Mouse (Mus musculus) spleen, postnatal 10 days (tissue): ENCODE measurements around the gene Upk3a.
A peak's percentile ranks its signal among the peaks of the same experiment; 100 is the strongest.
"Not testable (repeated sequence)": the region's sequence is repeated elsewhere in the genome, so short reads cannot be mapped to it uniquely, and the experiment has no call there.

Experiments used
- DNase-seq, 2 experiments: peaks; one replicate each; pipeline ENCODE4 v3.0.0; 2021 to 2022; ENCODE audit warnings: low spot score in 2 of 2

Gene Upk3a

DNA sequence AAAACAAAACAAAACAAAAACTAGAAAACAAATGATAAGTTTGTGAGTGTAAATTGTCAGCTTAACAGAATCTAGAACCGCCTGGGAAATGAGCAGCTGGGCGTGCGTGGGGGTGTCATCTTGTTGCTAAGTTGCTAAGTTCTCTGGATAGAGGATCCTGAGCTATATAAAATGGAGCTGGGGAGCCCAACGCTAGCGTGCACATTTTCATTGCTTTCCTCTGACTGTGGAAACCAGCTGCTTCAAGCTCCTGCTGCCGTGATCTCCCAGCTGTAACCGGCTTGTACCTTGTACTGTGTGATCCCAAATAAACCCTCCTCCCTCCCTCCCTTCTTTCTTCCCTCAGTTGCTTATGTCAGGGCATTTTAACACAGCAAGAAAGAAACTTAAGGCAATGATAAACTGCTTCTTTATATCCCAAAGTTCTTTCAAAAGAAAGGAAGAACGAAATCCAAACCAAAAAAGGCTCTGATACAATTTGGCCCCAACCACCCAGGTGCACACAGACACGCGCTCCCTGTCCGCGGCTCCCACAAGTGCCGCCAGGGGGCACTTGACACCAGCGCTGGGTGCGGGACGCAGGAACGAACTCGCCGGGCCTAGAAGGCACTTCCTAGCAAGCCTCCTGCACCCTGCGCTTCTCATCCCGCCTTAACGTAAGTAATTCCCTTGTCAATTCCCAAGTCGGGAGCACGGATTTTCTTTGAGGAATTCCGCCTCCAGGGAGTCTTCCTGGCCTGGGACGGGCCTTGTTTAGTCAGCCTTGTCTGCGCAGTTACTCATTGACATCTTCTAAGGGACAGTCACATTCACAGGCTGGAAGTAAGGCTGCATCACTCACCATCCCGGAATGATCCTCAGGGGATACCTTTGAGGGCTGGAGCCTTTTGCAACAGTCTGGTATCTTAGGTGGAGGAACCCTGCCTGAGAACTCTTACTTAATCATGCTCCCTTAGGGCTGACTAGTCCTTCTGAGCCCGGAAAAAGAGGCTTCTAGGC, 15.7 kb upstream of the Upk3a start:
- DNase-seq = peak; percentile 61 to 84

DNA sequence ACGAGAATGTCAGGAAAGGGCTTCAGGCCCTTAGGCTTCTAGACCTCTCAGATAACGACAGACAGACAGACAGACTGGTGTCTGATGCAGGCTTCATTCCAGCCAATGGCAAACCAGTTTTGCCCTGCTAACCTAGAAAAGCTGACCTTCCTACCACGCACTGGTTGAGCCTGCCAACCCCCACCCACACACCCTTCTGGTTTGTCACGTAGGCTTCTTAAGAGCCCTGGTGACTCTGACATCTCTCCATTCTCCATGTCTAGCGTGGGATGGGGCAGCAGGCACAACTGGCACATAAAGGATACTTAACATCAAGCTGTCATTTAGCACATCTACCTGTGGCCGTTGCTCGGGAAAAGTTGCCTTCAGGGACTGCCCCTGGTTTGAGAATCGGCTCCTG, 7.3 kb upstream of the Upk3a start:
- DNase-seq = no peak

DNA sequence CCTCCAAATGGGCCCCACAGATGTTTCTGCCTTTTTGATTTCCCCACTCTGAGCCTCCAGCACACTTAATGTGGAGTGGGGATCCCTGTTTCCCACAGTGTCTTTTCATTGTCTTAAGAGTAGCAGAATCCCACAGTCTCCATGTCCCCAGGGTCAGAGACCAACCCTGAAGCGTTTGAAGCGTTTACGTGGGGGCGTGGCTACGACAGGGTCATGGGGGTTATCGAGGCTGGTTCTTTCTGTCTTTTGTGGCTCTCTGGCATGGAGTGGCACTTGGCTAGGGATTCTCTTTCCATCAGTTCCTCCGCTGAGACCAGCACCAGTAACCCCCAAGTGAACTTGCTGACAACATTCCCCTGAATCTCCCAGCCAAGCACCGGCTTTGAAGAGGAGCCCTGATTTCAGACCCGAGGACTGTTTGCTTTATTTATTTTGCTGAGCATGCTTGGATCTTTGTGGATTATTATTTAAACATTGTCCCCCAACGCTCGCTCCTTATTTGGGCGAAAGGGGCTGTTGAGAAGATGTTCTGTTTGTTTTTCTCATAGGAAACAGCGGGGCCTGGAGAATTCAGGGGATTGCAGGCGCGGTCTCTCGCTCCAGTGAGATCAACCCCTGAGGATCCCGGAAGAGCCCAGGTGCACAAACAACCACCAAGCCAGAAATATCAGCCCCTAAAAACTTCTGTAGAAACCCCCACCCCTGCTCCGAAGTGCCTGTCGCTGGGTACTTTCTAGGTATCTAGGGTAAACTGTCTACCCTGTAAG, 4.9 kb upstream of the Upk3a start:
- DNase-seq = no peak

DNA sequence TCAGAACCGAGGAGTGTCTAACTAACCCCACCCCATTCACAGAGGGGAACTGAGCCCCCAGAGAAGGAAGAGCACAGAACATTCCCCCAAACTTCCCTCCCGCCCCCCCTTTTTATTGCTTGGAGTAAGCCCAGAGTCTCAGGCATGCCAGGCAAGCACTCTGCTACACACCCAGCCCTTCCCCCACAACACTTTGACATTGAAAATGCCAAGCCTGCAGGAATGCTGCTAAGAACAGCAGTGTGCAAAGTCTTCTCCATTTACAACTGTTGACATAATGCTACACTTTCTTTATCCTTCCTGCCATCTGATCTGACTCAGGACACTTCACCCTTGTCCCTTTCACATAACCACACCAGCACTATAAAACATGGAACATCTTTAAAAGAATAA, 4.3 kb upstream of the Upk3a start:
- no peak for DNase-seq

DNA sequence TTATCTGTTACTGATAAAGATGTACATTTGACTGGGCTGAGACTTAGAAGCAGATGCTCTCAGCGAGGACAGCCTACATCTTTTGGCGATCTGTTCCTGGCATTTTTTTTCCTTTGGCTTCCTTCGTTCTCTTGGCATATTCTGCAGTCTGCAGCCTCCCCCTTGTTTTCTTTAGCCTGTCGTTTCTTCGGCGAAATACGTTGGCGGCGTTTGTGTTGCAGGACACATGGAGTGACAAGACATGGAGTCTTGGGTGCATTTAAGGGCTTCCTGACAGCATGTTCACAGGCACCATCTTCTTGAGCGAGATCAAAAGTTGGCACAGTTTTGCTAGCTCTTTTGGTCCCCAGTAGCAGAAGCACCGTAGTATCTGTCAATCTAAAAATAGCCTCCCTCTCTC, 1.2 kb upstream of the Upk3a start:
- no peak for DNase-seq

DNA sequence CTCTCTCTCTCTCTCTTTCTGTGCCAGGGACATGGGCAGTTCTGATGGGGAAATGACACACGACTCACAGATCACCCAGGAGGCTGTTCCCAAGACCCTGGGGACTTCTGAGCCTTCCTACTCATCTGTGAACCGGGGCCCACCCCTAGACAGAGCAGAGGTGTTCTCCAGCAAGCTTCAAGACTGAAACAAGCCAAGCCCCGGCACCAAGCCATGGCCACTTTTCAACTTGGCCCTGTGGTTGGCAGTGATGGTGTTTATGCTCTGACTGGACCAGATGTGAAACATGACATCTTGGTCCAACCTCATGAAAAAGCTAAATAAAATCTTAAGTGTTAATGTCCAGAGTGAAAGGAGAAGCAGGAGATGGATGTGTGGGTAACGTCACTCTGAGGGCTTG, 5.3 kb downstream of the Upk3a start:
- DNase-seq = no peak

DNA sequence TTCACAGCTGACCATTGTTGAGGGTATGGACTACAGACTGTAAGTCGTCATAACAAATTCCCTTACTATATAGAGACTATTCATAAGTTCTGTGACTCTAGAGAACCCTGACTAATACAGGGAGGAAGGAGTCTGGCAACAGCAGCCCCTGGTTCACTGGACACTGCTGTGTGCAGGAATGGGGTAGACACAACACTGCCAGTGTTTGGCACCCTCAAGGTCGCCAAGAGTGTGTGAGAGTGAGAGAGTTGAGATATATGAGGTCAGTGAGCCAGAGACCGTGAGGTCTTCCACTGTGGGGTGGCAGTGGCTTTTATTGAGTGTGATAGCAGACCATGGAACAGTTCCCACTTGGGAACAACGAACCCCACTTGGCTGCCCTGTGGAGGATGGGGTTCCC, 9.3 kb downstream of the Upk3a start:
- no peak for DNase-seq

DNA sequence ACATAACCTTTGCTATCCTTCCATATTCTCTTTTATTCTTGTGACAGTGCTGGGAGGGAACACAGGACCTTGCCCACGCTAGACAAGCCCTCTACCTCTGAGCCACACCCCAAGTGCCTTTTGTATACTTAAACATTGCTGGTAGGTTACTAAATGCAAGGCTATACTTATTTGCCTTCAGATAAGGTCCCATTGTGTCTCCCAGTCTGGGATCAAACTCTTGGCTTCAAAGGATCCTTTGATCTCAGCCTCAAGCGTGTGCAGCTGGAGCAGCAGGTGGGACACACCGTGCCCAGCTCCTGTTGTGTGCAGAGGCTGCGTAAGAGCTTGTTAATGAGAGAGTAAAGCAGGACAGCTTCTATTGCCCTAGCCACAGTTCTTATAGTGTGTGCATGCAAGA, 10.8 kb downstream of the Upk3a start:
- DNase-seq = no peak

DNA sequence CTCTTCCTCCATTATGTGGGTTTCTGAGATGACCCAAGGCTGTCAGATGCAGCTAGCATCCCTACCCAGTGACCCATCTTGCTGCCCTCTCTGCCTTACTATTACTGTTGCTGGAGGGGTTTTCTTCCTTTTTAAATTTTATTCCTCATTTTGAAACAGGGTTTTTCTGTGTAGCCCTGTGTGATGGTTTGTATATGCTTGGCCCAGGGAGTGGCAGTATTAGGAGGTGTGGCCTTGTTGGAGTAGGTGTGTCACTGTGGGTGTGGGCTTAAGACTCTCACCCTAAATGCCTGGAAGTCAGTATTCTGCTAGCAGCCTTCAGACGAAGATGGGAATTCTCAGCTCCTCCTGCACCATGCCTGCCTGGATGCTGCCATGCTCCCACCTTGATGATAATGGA, 11.7 kb downstream of the Upk3a start, which contains the start of gene Fam118a:
Fam118a (plus strand) TSS at position 301 of the 400 bp plus-strand sequence.
- not testable (repeated sequence) for DNase-seq

DNA sequence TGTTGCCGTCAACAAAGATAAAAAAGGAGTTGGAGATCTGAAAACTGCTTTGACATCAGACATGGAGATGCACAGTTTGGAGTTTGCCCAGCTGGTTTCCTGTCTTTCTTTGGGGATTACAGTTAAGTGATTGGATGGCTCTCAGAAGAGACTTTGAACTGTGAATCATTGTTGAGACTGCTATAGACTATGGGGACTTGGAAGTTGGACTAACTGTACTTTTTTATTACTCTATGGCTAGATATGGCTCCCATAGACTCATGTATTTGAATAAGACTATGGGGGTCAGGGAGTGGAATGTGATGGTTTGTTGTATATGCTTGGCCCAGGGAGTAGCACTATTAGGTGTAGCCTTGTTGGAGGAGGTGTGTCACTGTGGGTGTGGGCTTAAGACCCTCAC, 13.7 kb downstream of the Upk3a start:
- not testable (repeated sequence) for DNase-seq

DNA sequence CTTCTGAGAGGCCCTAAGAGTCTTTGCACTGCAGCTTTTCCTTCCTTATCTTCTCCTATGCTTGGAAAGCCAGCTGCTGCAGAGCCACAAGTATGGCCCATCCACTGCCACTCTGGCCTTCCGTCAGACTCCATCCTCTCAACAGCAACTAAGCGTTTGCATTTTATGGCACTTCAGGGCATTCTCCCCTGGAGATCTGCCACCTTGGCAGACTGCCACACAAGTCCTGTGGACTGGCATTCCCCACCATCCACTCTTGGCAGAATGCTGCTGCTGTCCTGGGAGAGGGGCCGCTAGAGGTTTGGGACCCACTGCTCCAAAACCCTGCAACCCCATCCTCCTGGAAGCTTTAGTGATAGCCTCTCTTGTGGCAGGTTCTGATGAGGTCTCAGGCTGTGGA, 14.9 kb downstream of the Upk3a start:
- no peak for DNase-seq

DNA sequence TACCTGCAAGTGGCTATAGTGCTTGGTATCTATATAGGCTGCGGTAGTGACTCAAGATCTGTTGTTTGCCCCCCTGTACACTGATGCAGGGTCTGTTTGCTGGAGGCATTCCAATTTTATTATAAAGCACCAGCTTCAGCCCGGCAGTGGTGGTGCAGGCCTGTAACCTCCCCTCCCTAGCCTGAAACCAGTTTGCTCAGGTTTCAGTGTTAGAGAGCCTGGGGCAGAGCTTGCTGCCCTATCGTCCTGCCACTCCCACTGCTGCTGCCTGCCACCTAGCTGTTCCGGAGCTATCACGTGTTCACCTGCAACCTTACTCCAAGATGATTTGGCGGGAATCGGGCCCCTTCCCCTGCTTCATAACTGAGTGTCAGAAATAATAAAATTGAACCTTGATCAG, 17.0 kb downstream of the Upk3a start:
- not testable (repeated sequence) for DNase-seq

DNA sequence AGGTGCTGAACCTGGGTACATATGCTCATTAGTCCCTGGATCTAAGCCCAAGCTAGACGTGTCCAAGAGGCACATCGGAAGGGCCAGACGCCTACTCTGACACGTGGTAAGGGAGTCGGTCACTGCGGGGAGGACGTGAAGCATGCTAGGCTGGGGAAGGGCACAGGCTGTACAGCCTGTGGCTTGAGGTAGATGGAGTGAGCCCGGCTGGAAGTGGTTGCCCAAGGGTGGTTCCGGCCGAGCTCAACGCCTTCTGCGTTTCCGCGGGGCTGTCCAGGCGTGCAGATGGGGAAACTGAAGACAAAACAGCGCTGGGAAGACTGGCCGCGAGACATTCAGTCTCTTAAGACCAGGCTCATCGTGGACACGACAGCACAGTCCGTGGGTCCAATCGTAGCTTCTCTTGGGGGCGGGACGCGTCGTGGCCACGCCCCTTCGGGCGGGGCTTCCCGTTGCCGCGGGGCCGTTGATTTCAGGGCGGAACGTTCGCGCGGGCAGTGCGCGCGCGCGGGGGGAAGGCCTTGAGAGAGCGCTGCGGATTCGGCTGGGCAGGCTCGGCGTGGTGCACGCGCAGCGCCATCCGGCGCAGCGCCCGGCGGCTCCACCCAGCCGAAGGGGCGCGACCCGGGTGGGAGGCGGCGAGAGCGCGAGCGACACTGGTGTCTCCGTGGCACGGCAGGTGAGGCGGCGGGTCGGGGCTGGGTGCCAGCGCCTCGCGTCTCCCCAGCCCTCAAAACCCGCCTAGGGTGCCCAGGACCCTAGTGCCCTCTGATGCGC, 19.8 kb downstream of the Upk3a start:
- DNase-seq = peak; percentile 94 to 97

DNA sequence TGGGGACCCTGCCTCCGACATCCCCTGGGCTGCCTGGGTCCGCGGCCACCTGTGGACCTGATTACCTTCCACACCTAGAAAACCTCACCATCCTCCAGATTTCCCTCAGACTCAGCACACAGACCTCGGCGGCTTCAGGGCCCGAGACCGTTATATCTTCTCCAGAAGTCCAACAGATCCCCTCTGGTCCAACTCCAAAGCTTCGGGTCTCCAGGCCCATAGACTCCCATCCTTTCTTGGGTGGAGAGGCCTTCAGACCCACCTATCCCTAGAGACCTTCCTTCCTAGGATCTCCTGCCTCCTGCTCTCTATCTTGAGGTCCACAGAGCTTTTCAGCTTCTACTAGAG, 20.4 kb downstream of the Upk3a start:
- no peak for DNase-seq

DNA sequence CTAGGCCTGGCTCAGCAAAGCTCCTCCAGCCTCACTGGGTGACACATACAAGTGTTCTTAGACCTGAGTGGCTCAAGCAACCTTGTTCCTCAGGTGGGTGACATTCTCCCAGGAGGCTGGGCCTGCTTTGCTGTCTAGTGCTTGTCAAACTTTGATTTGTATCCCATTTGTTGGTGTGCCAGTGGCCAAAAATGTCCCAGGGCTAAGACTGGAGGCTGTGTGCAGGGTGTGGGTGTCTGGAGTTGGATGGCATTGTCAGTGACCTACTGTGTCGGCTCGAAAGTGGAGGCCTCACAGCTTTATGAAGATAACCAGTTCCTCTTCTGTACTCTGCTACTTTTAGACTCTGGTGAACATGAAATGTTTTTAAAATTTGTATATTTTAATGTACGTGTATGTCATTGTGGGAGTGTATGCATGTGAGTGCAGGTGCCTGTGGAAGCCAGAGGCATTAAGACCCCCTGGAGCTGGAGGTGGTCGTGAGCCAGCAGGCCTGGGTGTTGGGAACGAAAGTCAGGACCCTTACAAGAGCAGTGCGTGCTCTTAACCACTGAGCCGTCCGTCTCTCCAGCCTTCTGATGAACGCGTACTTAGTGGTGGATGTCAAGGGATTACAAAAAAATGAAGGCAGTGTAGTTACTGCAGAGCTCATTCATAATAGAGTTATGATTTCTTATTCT, 24.7 kb downstream of the Upk3a start:
- no peak for DNase-seq

DNA sequence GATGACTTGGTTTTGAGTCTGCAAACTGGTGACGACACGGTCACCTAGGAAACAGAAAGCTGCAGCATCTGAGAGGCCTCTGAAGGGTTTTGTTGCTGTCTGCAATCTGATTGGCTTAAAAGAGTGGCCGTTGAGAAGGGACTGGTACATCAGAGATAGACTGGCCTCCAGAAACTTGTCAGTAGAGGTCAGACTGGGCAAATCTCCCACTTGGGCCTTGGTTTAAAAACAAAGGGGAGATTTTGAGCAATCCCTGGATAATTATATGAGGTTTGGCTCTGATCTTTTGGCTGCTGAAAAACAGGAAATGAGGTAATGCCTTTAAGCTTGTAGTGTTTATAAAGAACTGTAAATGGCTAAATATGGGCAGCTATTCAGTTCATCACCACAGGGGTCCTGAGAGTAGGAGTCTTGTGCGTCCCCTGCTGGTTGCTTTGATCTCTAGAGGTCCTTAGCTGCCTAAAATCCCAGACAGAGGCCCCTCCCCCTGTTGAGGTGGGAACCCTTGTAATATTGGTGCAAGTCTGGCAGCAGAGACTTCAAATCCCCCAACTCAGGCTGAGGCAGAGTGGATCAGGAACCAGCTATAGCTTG, 25.5 kb downstream of the Upk3a start:
- peak in 1 of 2 experiments; percentile 79 for DNase-seq

DNA sequence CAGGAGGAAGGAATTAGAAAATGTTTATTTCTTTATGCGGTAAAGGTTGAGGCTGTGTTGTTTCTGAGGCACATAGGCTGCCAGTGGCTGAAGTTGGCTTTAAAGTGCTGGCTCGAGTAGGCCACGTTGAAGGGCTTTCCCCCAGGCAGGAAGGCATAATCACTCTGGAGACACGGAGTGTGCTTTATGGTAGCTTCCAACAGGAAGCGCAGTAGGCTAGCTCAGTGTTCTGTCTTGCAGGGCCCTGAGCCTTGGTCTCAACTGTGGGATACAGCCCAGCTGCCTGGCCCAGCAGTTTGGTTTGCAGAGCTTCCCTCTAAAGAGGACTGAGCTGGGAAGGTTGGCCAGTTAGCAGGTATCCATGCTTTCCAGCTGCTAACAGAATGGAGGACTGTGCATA, 26.2 kb downstream of the Upk3a start:
- no peak for DNase-seq

DNA sequence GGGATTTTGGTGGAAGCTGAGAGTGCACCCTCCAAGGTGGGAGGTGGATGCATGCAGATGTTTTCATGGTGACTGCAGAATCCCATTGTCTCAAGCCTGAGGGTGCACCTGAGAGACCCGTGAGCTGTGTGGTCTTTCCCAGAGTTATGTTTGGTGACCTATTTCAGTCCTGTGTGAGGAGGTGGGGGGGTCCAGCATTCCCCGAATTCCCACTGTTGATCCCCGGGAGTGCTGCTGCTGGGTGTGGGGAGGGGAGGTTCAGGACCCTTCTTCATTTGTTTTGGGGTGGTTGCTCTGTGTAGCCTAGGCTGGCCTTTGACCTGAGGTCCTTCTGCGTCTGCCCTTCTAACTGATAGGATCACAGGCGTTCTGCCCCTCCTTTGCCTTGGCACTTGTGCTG, 26.8 kb downstream of the Upk3a start:
- no peak for DNase-seq

DNA sequence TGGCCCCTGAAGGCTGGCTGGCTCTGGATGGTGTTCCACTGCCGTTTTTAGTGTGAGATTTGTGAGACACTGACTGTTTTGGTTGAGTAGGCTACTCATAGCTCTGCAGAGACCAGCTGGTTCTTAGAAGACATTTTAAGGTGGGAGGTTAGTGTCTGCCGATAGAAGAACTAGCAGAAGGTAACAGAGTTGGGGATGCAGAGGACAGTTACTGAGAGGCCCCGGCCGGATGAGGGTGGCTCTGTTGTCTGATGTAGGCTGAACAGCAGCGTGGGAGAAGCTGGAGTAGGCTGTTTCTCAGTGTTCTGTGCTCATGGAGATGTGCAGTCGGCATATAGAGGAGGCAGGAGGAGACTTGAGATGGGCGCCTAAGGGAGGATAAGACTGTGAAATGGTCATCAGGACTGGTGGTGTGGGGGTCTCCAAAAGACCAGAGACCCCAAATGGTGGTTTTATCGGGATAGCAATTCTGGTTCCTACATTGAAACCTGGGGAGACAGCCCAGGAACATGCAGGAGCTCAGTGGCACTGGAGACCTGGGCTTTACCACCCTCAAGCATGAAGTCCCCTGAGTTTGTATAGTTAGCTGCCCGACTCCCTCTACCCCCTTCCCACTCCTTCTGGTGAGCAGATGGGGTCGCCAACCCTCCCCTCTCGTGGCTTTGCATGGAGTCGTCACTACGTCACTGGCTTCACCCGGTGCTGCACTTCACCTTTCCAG, 29.4 kb downstream of the Upk3a start:
- DNase-seq = no peak

DNA sequence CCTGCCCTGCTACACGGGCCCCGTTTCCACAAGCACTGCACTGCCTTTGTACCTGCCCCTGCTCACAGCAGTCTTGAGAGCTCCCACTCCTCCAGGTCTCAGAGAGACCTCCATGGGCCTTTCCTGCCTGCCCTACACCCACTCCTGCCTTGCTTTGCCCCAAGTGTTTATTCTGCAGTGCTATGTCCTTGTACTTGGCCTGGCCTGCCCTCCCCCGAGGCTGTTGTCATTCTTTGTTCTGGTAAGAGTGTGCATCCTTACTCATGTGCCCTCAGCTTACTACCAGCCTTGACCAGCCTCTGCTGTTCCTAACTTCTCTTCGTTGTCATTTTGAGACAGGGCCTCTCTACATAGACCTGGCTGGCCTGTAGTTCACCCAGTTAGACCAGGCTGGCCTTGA, 30.9 kb downstream of the Upk3a start:
- no peak for DNase-seq
